Mouse (Mus musculus): ENCODE data around the gene Zfp287.
A peak's percentile ranks its signal among the peaks of the same experiment; 100 is the strongest.

The Zfp287 gene

DNA sequence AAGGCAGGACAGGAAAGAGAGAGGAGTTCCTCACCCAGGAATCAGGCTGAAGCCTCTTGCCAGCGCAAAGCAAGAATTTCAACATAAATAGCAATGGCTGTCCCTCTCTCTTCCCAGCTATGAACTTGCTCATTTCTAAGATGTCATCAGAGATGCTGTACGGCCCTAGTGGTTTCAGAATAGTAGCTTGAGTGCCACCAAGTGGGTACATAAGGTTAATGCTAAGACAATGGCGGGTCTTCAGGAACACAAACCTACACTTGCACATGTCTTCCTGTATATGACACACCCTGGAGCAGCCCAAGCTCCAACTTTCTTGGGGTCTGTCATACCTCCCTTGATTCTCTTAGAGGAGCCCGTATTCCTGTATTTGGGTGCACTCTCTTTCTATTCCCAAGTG is 32.0 kb downstream of the Zfp287 start:
- no peak for DNase-seq

GRCm38 (mm10) chr11:62695126-62695525 is 36.6 kb downstream of the Zfp287 start:
- DNase-seq, result no peak

- peak; percentile 59 for DNase-seq
Observed at GRCm38 (mm10) chr11:62693299-62694184, 38.2 kb downstream of the Zfp287 start.

DNA sequence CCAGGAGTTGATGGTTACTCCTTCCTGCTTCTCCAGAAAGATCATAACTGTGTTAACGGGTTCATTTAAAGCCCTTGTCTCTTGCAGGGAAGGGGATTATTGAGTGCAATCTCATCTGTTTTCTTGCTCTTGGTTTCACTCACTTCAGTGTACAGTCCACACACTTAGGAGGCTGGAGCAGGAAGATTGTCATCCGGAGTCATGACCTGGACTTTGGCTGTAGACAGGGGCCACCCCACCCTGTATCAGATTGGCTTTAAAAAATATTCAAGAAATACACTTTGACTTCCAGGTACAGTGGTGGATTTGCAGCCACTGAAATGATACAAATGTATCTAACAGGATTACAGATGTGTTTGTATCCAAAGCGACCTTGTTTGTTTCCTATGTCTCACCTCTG is 40.1 kb downstream of the Zfp287 start:
- DNase-seq, result no peak

GRCm38 (mm10) chr11:62679954-62680353 is 51.8 kb downstream of the Zfp287 start:
- no peak for DNase-seq

GRCm38 (mm10) chr11:62678778-62679354 is 52.8 kb downstream of the Zfp287 start:
- DNase-seq, result no peak

DNA sequence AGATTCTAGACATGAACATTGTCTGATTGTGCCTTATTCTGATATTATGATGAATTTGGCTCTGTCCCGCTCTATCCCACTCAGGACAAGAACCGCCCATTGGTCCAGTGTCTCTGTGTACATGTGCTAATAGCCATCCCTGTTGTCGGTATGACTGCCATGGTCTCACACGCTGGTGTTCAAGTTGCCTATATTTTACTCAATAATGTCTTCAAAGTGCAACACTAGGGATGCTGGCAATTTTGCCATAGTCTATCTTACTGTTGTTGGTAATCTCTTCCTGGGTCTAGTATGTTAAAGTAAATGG is 55.5 kb downstream of the Zfp287 start:
- DNase-seq, result no peak

- DNase-seq, result peak; percentile 83
Observed at GRCm38 (mm10) chr11:62675480-62676289, 56.0 kb downstream of the Zfp287 start.

GRCm38 (mm10) chr11:62670006-62670405 is 61.7 kb downstream of the Zfp287 start:
- no peak for DNase-seq

DNA sequence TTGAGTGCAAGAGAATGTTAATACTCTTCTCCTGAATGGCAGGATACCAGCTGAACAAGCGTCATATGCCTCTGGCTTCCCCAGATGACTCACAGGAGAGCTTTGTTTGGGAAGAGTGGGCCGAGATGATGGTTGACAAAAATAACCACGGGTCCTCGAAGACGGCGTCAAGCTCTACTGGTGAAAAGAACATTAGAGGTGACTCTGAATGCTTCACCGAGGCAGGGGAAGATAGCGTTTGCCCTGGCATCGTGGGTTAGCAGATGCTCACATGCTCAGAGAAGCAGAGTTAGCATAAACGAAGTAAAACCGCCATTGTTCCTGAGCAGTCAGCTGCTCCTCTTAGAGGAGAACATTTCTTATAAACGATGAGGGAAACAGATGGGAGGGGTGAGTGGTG is 62.2 kb downstream of the Zfp287 start:
- DNase-seq, result no peak

DNA sequence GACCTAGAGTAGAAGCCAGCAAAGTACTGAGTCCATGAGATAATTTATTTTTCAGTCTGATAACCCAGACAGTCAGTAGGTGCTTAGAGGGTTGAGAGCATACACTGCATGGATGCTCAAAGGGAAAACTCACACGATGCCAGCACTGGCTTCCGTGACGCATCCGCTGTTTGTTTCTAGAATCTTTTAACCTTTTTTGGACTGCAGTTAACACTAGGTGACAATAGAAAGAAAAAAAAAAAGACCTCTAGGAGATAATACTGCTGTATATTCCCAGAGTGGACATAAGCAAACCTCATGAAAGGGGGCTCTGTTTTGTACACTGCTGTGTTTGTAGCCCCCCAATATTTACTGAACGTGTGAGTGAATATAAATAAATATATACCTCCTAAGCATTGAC is 62.7 kb downstream of the Zfp287 start:
- DNase-seq, result no peak

GRCm38 (mm10) chr11:62664250-62664649 is 67.5 kb downstream of the Zfp287 start:
- no peak for DNase-seq

- DNase-seq, result no peak
Observed at GRCm38 (mm10) chr11:62660885-62661284, 70.8 kb downstream of the Zfp287 start.

GRCm38 (mm10) chr11:62652080-62652479 is 79.6 kb downstream of the Zfp287 start:
- DNase-seq, result no peak

DNA sequence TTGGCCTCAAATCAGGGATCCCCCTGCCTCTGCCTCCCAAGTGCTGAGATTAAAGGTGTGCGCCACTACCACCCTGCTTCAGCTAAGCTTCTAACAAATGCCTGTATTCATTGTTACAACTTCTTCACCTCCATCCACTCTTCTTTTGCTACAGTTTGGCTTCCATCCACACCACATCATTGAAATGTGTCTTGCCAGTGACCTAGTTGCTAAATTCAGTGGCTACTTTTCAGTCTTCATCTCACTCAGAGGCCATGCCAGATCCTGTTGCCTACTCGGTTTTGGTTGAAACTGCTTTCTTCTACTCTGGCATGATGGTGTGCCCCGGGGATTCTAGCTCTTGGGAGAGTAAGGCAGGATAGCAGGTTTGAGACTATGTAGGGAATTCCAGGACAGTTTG is 80.1 kb downstream of the Zfp287 start:
- DNase-seq, result no peak
